Mouse (Mus musculus) hindbrain, embryonic 10.5 days (tissue): Measurements from ENCODE around the gene Pgbd5. TPM values are rescaled to one million over a fixed set of nuclear protein-coding genes. Genes with fewer than 3 reads are reported as not detected.
A peak's percentile ranks its signal among the peaks of the same experiment; 100 is the strongest.
"Not testable (repeated sequence)": the region's sequence is repeated elsewhere in the genome, so short reads cannot be mapped to it uniquely, and the experiment has no call there.

Experiments
- DNase-seq: peaks from one replicate; pipeline ENCODE4 v3.0.0-alpha.2; 2017; ENCODE audit warnings: low spot score
- H3K27ac ChIP-seq: fragments of 300-500 bp; sonication (generic); 2 replicates; pipeline ENCODE4 v1.5.1; 2016; ENCODE audit warnings: mild to moderate bottlenecking, moderate library complexity
- H3K27me3 ChIP-seq: fragments of 300-500 bp; sonication (generic); 2 replicates; pipeline ENCODE4 v1.6.1; 2016; ENCODE audit warnings: mild to moderate bottlenecking; ENCODE audit not compliant: poor library complexity, insufficient read depth, severe bottlenecking
- H3K36me3 ChIP-seq: fragments of 300-500 bp; sonication (generic); 2 replicates; pipeline ENCODE4 v1.6.1; 2016; ENCODE audit warnings: mild to moderate bottlenecking, moderate library complexity
- H3K4me1 ChIP-seq: fragments of 300-500 bp; sonication (generic); replicated peaks from 2 replicates; pipeline ENCODE4 v1.6.1; 2016; ENCODE audit warnings: mild to moderate bottlenecking
- H3K4me3 ChIP-seq: fragments of 300-500 bp; sonication (generic); 2 replicates; pipeline ENCODE4 v1.5.1; 2016; ENCODE audit warnings: mild to moderate bottlenecking, moderate library complexity
- H3K9me3 ChIP-seq: fragments of 300-500 bp; sonication (generic); 2 replicates; pipeline ENCODE4 v1.6.1; 2016; ENCODE audit warnings: mild to moderate bottlenecking, moderate library complexity
- WGBS: fragments of 180-500 bp; shearing (Covaris S2); methylation state at CpG from one replicate; pipeline ENCODE4 v1.1.7; 2016; 5-methylcytosine and 5-hydroxymethylcytosine counted together
- polyA plus RNA-seq: library from polyadenylated mRNA; unstranded; fragments of >200 nt; fragmentation: Nextera tagmentation; extraction: Ambion mirVana; gene quantifications from 2 replicates; pipeline ENCODE4 v1.2.1, GENCODE M21; 2016

Gene Pgbd5
- polyA plus RNA-seq, 1 experiment from 2014 or later = 2.7 TPM

DNA sequence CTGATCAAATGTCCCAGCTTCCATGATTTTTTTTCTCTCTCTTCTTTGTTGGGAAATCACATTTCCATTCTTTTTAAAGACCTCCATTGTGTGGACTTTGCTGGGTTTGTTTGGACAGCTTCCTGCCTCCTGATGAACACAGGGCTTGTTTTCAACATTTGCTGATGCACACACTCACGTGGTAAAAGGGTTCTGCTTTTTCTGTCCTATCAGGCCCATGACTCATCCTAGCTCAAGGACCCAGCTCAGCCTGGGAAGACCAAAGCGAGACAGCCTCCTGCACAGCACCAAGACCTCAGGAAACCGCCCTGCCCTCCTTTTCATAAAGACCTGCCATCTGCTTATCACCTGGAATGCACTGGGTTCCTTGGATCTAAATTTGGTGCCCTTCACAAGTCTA is 15.9 kb upstream of the Pgbd5 start:
- WGBS = 54% methylated on average over 3 of the region's 3 CpGs
- no peaks in the 10 kb centered on the region for H3K27me3 ChIP-seq
- no peaks in the 10 kb centered on the region for H3K36me3 ChIP-seq
- no peak overlapping the region for H3K27ac ChIP-seq
- H3K4me3 ChIP-seq = no peak overlapping the region
- DNase-seq = no peak
- H3K4me1 ChIP-seq = peaks cover 8% of the 10 kb centered on the region; the same call in 1 of the 2 replicates
- H3K9me3 ChIP-seq = peaks cover 2% of the 10 kb centered on the region; the same call in 1 of the 2 replicates

DNA sequence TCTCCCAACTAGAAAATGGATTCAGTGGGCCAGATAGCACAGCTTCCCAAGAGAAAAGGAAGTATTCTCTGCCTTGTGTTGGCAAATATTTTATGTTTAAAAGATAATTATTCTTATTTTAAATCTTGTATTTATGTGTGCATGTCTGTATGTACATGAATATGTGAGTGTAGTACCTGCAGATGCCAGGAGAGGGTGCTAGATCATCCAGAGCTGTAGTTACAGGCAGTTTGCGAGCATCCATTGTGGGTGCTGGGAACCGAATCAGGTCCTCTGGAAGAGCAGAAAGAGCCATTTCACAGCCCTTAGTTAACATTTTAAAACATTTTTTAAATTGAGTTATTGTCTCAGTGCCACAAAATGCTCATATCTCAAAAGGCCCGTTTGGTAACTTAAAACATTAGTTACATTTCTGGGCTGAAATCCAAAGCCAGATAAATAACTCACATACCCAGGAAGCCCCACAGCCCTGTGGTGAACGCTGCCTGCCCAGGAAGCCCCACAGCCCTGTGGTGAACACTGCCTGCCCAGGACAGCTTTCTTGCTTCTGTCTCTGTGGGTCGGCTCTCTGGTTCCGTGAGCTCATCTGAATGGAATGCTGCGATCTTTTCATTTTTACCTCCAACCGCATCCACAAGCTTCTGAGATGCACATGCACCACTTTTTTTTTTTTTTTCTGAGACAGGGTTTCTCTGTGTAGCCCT is 10.9 kb upstream of the Pgbd5 start:
- Histone ChIP-seq H3K9me3 (peaks cover 5% of the 10 kb centered on the region; the same call in 1 of the 2 replicates), H3K27me3 (no peaks in the 10 kb centered on the region), H3K4me3 (no peak overlapping the region), H3K4me1 (peaks cover 6% of the 10 kb centered on the region; the same call in 1 of the 2 replicates), H3K27ac (0 out of 2 replicates have a peak overlapping the region, but pooled peaks have one; percentile 35), H3K36me3 (no peaks in the 10 kb centered on the region)
- 92% methylated on average over 8 of the region's 8 CpGs for WGBS
- DNase-seq = no peak

DNA sequence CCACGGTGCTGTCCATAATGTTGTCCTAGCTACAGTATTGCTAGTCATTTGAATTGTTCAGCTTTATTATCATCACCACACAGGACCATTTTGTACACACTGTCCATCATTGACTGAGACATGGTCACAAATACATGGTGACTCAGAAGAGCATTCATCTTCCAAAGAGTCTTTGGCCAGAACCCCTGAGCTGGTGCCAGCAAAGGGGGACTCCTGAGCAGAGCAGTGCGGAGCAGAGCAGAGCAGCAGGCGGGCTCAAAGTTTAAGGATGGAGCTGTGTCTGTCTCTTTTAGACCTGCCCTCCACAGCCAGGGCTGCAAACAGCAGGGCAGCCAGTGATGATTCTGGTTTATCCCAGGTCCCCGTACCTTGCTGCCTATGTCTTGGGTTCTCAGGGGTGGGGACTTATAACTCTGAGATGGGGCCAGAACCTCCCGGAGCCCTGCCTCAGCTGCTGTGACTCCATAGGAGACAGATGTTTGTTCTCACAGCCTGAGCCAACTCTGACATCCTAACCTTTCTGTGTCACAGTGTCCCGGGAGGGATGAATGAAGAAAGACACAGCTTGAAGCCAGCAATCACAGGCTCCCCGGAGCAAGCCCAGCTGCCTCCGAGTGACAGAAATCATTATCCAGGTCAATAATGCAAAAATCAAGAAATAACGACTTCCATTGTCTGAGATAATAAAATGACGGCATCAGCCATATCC is 9.7 kb upstream of the Pgbd5 start:
- peak; percentile 36 for DNase-seq
- 45% methylated on average over 10 of the region's 10 CpGs for WGBS
- Histone ChIP-seq H3K27me3 (no peaks in the 10 kb centered on the region), H3K36me3 (no peaks in the 10 kb centered on the region), H3K27ac (peak overlapping the region; percentile 68), H3K4me3 (no peak overlapping the region), H3K9me3 (peaks cover 5% of the 10 kb centered on the region; the same call in 1 of the 2 replicates), H3K4me1 (peaks cover 6% of the 10 kb centered on the region; the same call in 1 of the 2 replicates)

DNA sequence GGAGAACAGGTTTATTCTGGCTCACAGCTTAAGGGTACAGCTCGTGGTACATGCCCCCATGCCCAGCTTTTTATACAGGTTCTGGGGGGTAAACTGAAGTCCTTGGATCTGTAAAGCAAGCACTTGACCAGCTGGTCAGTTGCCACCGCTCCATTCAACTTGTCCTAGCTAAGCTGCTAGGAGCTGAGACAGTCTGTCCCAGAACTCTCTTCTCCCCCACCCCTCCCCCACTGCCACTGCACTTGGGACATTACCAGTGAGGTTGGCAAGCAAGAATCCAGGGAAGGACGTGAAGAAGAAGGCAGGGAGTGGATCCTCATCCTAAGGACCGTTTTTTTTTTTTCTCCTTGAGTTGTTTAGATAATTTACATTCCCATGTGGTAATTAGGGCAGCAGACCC is 2.7 kb downstream of the Pgbd5 start:
- Histone ChIP-seq H3K27ac (no peak overlapping the region), H3K27me3 (peaks cover 21% of the 10 kb centered on the region), H3K9me3 (no peaks in the 10 kb centered on the region), H3K4me1 (peaks cover 26% of the 10 kb centered on the region), H3K36me3 (no peaks in the 10 kb centered on the region), H3K4me3 (no peak overlapping the region)
- WGBS = 18% methylated on average over 4 of the region's 4 CpGs
- no peak for DNase-seq

DNA sequence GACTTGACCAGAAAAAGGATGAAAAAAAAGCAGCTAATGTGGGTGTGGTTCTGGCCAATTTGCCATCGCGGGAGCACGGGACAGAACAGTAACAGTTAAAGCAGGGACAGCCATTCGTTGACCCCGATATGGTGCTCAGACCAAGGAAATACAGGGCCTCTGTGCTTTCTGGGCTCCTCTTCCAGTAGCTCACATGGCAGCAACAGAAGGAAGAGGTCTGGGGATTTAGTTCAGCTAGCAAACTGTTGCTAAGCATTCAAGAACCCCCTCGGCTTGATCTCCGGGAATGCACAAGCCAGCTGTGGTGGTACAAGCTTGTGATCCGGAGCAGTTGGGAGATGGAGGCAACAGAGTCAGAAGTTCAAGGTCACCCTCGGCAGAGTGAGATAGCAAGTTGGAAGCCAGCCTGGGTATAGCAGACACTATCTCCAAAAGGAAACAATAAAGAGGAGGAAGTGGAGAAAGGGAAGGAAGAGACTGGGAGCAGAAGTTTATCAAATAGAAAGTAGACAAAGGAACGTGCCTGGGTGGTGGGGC is 3.7 kb downstream of the Pgbd5 start:
- WGBS = 64% methylated on average over 10 of the region's 10 CpGs

DNA sequence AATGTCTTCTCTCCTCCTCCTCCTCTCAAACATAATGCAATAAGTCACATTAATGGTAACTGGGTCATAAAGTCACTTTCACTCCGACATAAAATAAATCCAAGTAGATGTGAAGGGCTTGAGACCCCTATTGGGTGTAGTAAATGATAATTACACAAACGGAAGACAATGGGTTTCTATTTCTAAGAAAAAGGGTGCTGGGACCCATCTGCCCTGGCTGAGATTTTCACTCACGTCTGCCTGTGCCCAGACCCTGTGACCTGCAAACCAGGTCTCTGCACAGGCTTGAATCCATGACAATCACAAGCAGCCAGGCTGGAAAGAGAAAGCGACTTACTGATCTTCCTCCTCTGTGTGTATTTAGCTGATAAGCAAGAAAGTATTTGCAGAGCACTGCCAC is 4.3 kb downstream of the Pgbd5 start:
- no peak for DNase-seq
- Histone ChIP-seq H3K27me3 (peaks cover 30% of the 10 kb centered on the region), H3K27ac (no peak overlapping the region), H3K4me3 (0 out of 2 replicates have a peak overlapping the region, but pooled peaks have one; percentile 76), H3K9me3 (no peaks in the 10 kb centered on the region), H3K36me3 (no peaks in the 10 kb centered on the region), H3K4me1 (peaks cover 37% of the 10 kb centered on the region)
- 61% methylated on average over 4 of the region's 4 CpGs for WGBS

More for the DNA sequence above, 3.7 kb downstream of the Pgbd5 start:
- Histone ChIP-seq H3K27me3 (peaks cover 30% of the 10 kb centered on the region), H3K27ac (no peak overlapping the region), H3K4me1 (peaks cover 34% of the 10 kb centered on the region), H3K36me3 (no peaks in the 10 kb centered on the region), H3K4me3 (no peak overlapping the region), H3K9me3 (no peaks in the 10 kb centered on the region)
- DNase-seq = no peak

DNA sequence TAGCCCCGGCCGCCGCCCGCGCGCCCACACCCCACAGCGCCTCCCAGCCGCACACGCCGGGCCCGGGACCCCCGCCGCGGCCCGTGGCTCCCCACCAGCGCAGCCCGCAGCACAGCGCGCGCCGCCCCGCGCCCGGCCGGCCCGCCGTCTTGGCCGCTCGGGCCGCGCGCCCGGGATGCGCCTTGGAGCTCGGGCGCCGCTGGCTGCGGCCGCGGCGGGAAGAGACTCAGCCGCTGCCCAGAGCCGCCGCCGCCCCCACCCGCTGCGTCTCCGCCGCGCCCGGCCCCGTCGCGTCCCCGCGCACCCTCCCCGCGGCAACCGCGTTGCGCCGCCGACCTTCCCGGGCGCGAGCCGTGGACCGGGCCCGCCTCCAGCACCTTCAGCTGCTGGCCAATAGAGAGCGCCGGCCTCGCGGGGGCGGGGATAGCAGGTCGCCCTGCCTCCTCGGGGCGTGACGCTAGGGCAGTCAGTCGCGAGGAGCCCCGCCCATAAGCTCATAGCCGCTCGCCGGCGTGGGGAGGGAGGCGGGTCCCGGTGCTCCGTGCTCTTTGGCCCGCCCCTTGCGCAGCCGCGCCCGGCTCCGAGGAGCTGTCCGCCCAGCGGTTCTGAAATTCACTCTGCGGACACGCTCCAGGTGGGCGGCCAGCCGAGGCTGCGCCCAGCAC is 5.2 kb downstream of the Pgbd5 start:
- WGBS = 2% methylated on average over 100 of the region's 101 CpGs
- H3K27me3 ChIP-seq = peaks cover 30% of the 10 kb centered on the region
- peak; percentile 96 for DNase-seq
- H3K27ac ChIP-seq = peak overlapping the region; percentile 79
- H3K36me3 ChIP-seq = no peaks in the 10 kb centered on the region
- peaks cover 37% of the 10 kb centered on the region for H3K4me1 ChIP-seq
- no peaks in the 10 kb centered on the region for H3K9me3 ChIP-seq
- H3K4me3 ChIP-seq = peak overlapping the region; percentile 76

DNA sequence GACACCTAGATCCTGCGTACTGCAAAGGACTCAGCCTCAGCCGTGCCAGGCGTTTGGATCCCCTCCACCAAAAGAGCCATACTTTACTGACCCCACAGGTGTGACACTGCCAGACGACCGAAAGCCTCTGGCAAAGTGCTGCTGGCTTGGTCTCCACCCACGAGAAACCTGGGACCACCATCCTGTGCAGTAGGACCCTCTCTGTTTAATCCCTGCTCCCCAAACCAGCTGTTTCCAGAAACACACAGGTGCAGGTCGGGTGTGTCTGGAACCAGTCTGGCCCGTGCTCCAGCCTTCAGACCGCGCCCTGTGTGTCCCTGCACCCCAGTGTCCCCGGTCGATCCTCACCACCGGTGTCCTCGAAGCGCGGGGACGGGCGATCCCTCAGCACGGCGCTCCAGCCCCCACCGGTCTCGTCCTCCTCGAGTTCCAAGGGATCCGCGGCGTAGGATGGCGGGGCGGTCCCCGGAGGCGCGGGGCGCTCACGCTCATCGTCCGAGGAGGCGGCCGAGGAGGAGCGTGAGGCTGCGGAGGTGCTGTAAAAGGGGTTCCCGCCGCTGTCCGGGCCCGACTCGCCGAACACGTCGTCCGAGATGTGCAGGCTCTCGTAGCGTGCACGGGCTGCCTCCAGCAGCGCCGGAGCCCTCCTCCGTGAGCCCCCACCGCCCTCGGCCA is 5.9 kb downstream of the Pgbd5 start:
- Histone ChIP-seq H3K9me3 (no peaks in the 10 kb centered on the region), H3K36me3 (no peaks in the 10 kb centered on the region), H3K27ac (peak overlapping the region; percentile 79), H3K27me3 (peaks cover 30% of the 10 kb centered on the region), H3K4me1 (peaks cover 37% of the 10 kb centered on the region), H3K4me3 (peak overlapping the region; percentile 76)
- WGBS = 1% methylated on average over 56 of the region's 56 CpGs
- DNase-seq = peak; percentile 47

DNA sequence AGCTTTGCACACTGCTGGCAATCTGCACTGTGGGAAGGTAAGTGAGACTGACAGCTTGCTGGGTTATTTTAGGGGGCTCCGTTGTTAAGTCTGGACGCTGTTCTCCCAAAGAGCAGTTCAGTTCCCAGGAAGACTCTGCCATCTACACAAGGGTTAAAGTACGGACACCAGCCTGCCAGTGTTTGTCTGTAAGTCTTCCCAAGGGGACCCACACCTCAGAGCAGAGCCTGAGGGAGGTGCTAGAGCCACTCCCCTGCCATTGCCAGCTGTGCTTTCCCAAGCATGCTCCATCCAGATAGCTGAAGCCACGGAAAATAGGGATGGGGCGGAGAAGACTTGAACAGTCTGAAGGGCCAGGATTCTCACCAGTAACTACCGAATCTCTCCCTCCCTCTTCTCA is 8.6 kb downstream of the Pgbd5 start:
- H3K9me3 ChIP-seq = no peaks in the 10 kb centered on the region
- WGBS = 62% methylated on average over 6 of the region's 6 CpGs
- H3K36me3 ChIP-seq = no peaks in the 10 kb centered on the region
- H3K4me1 ChIP-seq = peaks cover 33% of the 10 kb centered on the region
- no peak for DNase-seq
- peaks cover 30% of the 10 kb centered on the region for H3K27me3 ChIP-seq
- no peak overlapping the region for H3K4me3 ChIP-seq
- no peak overlapping the region for H3K27ac ChIP-seq

DNA sequence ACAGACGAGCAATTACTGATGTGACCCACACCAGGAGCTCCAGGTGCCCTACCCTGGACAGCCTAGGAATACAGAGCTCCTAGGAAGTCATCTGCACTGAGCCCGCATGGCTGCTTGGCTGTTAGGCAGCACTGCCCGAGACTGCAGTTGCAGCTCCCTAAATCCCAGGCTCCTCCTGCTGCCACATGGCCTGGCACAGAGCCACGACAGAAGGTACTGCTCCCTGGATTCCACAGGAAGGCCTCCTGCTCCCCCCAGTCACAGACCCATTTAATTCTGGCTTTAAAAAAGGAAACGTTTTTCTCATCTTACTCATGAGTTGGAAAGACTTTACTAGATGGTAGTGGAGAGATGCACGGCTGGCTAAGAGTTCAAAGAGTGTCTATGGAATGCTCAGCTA is 10.0 kb downstream of the Pgbd5 start:
- Histone ChIP-seq H3K27me3 (peaks cover 30% of the 10 kb centered on the region), H3K4me3 (no peak overlapping the region), H3K27ac (no peak overlapping the region), H3K4me1 (peaks cover 23% of the 10 kb centered on the region), H3K36me3 (no peaks in the 10 kb centered on the region), H3K9me3 (no peaks in the 10 kb centered on the region)
- no peak for DNase-seq
- 76% methylated on average over 6 of the region's 6 CpGs for WGBS

DNA sequence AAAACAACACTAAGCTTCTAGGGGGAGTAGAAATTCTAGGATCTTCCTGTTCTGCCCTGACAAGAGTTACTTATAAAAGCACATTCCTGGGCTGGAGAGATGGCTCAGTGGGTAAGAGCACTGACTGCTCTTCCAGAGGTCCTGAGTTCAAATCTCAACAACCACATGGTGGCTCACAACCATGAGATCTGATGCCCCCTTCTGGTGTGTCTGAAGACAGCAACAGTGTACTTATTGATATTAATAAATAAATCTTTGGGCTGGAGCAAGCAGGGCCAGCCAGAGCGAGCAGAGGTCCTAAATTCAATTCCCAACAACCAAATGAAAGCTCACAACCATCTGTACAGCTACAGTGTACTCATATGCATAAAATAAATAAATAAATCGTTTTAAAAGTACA is 10.7 kb downstream of the Pgbd5 start:
- H3K4me1 ChIP-seq = peaks cover 20% of the 10 kb centered on the region
- H3K4me3 ChIP-seq, DNase-seq, H3K27ac ChIP-seq, H3K9me3 ChIP-seq, H3K36me3 ChIP-seq: not testable (repeated sequence)
- WGBS = 70% methylated on average over 2 of the region's 2 CpGs
- peaks cover 28% of the 10 kb centered on the region for H3K27me3 ChIP-seq

DNA sequence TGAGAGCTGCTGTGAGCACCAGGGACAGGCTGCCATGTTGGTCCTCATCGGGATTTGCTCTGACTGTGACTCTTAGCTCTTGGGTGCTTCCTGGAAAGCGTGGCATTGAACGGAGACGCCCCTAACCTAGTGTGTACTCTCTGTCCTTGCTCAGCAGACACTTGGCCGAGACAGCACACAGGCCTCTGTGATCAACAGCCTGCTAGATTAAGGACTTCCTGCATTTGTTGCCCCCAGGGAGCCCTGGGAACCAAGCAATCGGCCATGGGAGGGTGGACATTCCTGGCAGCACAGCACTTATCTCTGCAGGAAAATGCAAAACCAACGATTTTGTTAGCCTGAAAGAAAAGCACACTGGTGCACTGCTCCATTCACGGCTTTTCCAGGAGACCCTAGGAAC is 18.0 kb downstream of the Pgbd5 start:
- Histone ChIP-seq H3K4me3 (no peak overlapping the region), H3K9me3 (no peaks in the 10 kb centered on the region), H3K4me1 (no peaks in the 10 kb centered on the region), H3K27me3 (no peaks in the 10 kb centered on the region), H3K27ac (no peak overlapping the region), H3K36me3 (no peaks in the 10 kb centered on the region)
- 72% methylated on average over 8 of the region's 8 CpGs for WGBS
- no peak for DNase-seq
